28 mouse cellular contexts compared by ENCODE assay signal in the genomic region with DNA sequence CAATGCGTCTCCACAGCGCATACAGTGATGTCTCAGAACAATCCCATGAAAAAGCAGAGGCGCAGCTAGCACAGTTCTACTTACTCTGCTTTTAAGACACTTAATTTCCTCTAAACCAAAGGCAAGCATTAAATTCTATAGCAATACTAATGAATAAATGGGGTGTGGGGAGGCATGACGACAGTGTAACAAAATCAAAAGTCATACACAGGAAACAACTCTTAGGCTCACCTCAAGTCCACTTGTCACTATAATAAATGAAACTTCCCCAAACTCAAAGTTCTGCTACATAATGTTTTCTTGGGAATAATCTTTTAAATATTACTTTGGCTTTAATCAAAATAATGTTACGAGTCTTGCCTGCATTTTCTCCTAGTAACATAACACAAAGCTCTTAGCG. TPM values are rescaled to one million over a fixed set of nuclear protein-coding genes. Genes with fewer than 3 reads are reported as not detected.
DNase-seq lines count a peak whose midpoint lies in the region; ATAC-seq and TF ChIP-seq lines count a peak whose summit lies in the region.
"Had no signal": no experiment of that assay in that cellular context is flagged by ENCODE, and none has a peak within 500 bp of the region (broad histone marks: within the 10 kb centered on the region; RNA-seq: fewer than 3 reads in every experiment).

No protein-coding gene starts in this region.

- H3K27me3 ChIP-seq in forebrain, embryonic 15.5 days, result no peaks in the 10 kb centered on the region
- H3K27me3 ChIP-seq in forebrain, embryonic 12.5 days, result no peaks in the 10 kb centered on the region
- H3K27me3 ChIP-seq in spleen, adult 2 months (ENCODE audit: control insufficient read depth, insufficient read depth, low read length), result no peaks in the 10 kb centered on the region
- H3K27me3 ChIP-seq in megakaryocyte, embryonic 14.5 days (replicated peaks), result no peaks in the 10 kb centered on the region
- no peaks in the 10 kb centered on the region for H3K27me3 ChIP-seq in kidney, embryonic 15.5 days
- H3K27me3 ChIP-seq: limb, embryonic 15.5 days; liver, embryonic 13.5 days; midbrain, embryonic 13.5 days had no signal

- H3K4me3 ChIP-seq in forebrain, embryonic 15.5 days, result no peak overlapping the region
- H3K4me3 ChIP-seq in forebrain, embryonic 12.5 days (replicated peaks), result no peak overlapping the region
- no peak overlapping the region for H3K4me3 ChIP-seq in spleen, adult 2 months (ENCODE audit: extremely low read depth, insufficient read depth, insufficient read length)
- peak overlapping the region; percentile 44 for H3K4me3 ChIP-seq in megakaryocyte, embryonic 14.5 days (replicated peaks)
- no peak overlapping the region for H3K4me3 ChIP-seq in kidney, embryonic 15.5 days (replicated peaks)
- H3K4me3 ChIP-seq: limb, embryonic 10.5 days; limb, embryonic 15.5 days; liver, embryonic 13.5 days; midbrain, embryonic 13.5 days had no signal

- 0 out of 2 replicates have a peak overlapping the region, but pooled peaks have one; percentile 20 for H3K27ac ChIP-seq in forebrain, embryonic 15.5 days (replicated peaks)
- no peak overlapping the region for H3K27ac ChIP-seq in forebrain, embryonic 12.5 days
- 0 out of 2 replicates have a peak overlapping the region, but pooled peaks have one; percentile 3 for H3K27ac ChIP-seq in spleen, adult 2 months (ENCODE audit: insufficient read depth, low read length)
- no peak overlapping the region for H3K27ac ChIP-seq in kidney, embryonic 15.5 days
- H3K27ac ChIP-seq: hindbrain, embryonic 14.5 days; kidney, postnatal 0 days; limb, embryonic 10.5 days; limb, embryonic 15.5 days; liver, embryonic 13.5 days; midbrain, embryonic 13.5 days had no signal

- peaks cover 8% of the 10 kb centered on the region for H3K4me1 ChIP-seq in forebrain, embryonic 15.5 days
- H3K4me1 ChIP-seq in forebrain, embryonic 12.5 days, result peaks cover 7% of the 10 kb centered on the region
- peaks cover 12% of the 10 kb centered on the region for H3K4me1 ChIP-seq in spleen, adult 2 months (ENCODE audit: control insufficient read depth, insufficient read depth, insufficient read length)
- H3K4me1 ChIP-seq in megakaryocyte, embryonic 14.5 days, result peaks cover 72% of the 10 kb centered on the region
- H3K4me1 ChIP-seq in kidney, embryonic 15.5 days, result 0 out of 2 replicates have a peak, but pooled peaks cover 4% of the 10 kb centered on the region
- H3K4me1 ChIP-seq: limb, embryonic 15.5 days had no signal

- H3K9ac ChIP-seq in forebrain, embryonic 15.5 days (replicated peaks), result no peak overlapping the region
- no peak overlapping the region for H3K9ac ChIP-seq in forebrain, embryonic 12.5 days
- no peak overlapping the region for H3K9ac ChIP-seq in kidney, embryonic 15.5 days
- H3K9ac ChIP-seq: forebrain, postnatal 0 days; limb, embryonic 15.5 days; liver, embryonic 13.5 days; midbrain, embryonic 13.5 days had no signal

- no peak for TF ChIP-seq CTCF in spleen, adult 2 months (IDR thresholded peaks at IDR 0.05; ENCODE audit: extremely low read depth, insufficient read depth, insufficient read length, insufficient replicate concordance)

- H3K4me2 ChIP-seq in forebrain, embryonic 15.5 days (replicated peaks), result no peak overlapping the region
- no peak overlapping the region for H3K4me2 ChIP-seq in forebrain, embryonic 12.5 days
- H3K4me2 ChIP-seq in kidney, embryonic 15.5 days, result no peak overlapping the region
- H3K4me2 ChIP-seq: hindbrain, embryonic 14.5 days; limb, embryonic 15.5 days; liver, embryonic 13.5 days; midbrain, embryonic 13.5 days had no signal

- H3K9me3 ChIP-seq in forebrain, embryonic 15.5 days, result no peaks in the 10 kb centered on the region
- H3K9me3 ChIP-seq in forebrain, embryonic 12.5 days, result no peaks in the 10 kb centered on the region
- no peaks in the 10 kb centered on the region for H3K9me3 ChIP-seq in megakaryocyte, embryonic 14.5 days
- no peaks in the 10 kb centered on the region for H3K9me3 ChIP-seq in kidney, embryonic 15.5 days (replicated peaks)
- H3K9me3 ChIP-seq: G1E; limb, embryonic 10.5 days; limb, embryonic 15.5 days; liver, embryonic 13.5 days; midbrain, embryonic 13.5 days had no signal

- no peaks in the 10 kb centered on the region for H3K36me3 ChIP-seq in forebrain, embryonic 15.5 days
- no peaks in the 10 kb centered on the region for H3K36me3 ChIP-seq in forebrain, embryonic 12.5 days (replicated peaks)
- H3K36me3 ChIP-seq in spleen, adult 2 months (ENCODE audit: control insufficient read depth, insufficient read depth, low read length), result no peaks in the 10 kb centered on the region
- peaks cover 26% of the 10 kb centered on the region for H3K36me3 ChIP-seq in megakaryocyte, embryonic 14.5 days (replicated peaks; ENCODE audit: low read length)
- peaks cover 4% of the 10 kb centered on the region; the same call in 1 of the 2 replicates for H3K36me3 ChIP-seq in kidney, embryonic 15.5 days
- H3K36me3 ChIP-seq: limb, embryonic 10.5 days; limb, embryonic 15.5 days; liver, embryonic 13.5 days; midbrain, embryonic 13.5 days had no signal

- ATAC-seq in forebrain, embryonic 15.5 days (replicated peaks), result no peak
- ATAC-seq in forebrain, embryonic 12.5 days (ENCODE audit: low FRiP score), result no peak
- ATAC-seq in common myeloid progenitor, adult 5-6 weeks (replicated peaks; ENCODE audit: low read depth, poor library complexity, severe bottlenecking), result peak; percentile 43; the same call in 1 of the 2 replicates
- no peak for ATAC-seq in kidney, embryonic 15.5 days (replicated peaks; ENCODE audit: low FRiP score)
- ATAC-seq: forebrain, postnatal 0 days; lung, postnatal 0 days; midbrain, embryonic 13.5 days had no signal

- no peak for DNase-seq in spleen, adult 2 months (ENCODE audit: low read depth in 1 of 2, low spot score in 2 of 2)
- DNase-seq in spleen, adult 18-20 months, result no peak
- DNase-seq in adrenal gland, postnatal 14 days, result no peak
- DNase-seq: adrenal gland, adult 8-10 months; cerebellum, adult 18-20 months; cerebellum, postnatal 10 days; forebrain, postnatal 0 days; gastrocnemius, postnatal 14 days; kidney, adult 18-20 months; kidney, postnatal 4 days; liver, embryonic 13.5 days; lung, adult 18-20 months; lung, postnatal 4 days; retina, postnatal 1 day; right cerebral cortex, postnatal 25 days; thymus, postnatal 25 days had no signal

- WGBS in forebrain, embryonic 15.5 days, result 86% methylated on average over 6 of the region's 6 CpGs
- 86% methylated on average over 6 of the region's 6 CpGs for WGBS in forebrain, embryonic 12.5 days
- 76% methylated on average over 6 of the region's 6 CpGs for WGBS in spleen, adult 2 months
- 89% methylated on average over 6 of the region's 6 CpGs for WGBS in kidney, embryonic 15.5 days

- no peak for TF ChIP-seq POLR2A in spleen, adult 2 months (IDR thresholded peaks at IDR 0.05; ENCODE audit: low read depth, low read length)

RNA-seq across cellular contexts. Expression of gene Dnajc15, which starts 10.4 kb away (rescaled TPM):
- polyA plus RNA-seq in forebrain, embryonic 15.5 days (2015; fragmentation: Nextera tagmentation; extraction: Ambion mirVana), result 61.4 and 64.4 TPM in 2 replicates
- 85.6 and 89.5 TPM in 2 replicates for polyA plus RNA-seq in forebrain, embryonic 12.5 days (2016; fragmentation: Nextera tagmentation; extraction: Ambion mirVana)
- polyA plus RNA-seq in spleen, adult 2 months (2012; rRNA removed), result 3.5 and 4.0 TPM in 2 replicates
- total RNA-seq in common myeloid progenitor, adult 5-6 weeks (2017), result 36.6 and 67.0 TPM in 2 replicates
- 22.3 and 49.0 TPM in 2 replicates for polyA plus RNA-seq in megakaryocyte, embryonic 14.5 days (2012; ENCODE audit: insufficient read depth, low replicate concordance)
- 118 and 136 TPM in 2 replicates for polyA plus RNA-seq in kidney, embryonic 15.5 days (2015; fragmentation: Nextera tagmentation; extraction: Ambion mirVana)
- total RNA-seq in adrenal gland, postnatal 14 days (2021), result 460 and 483 TPM in 2 replicates

RNA-seq across cellular contexts. Expression of gene Epsti1, which starts 39.5 kb away (rescaled TPM):
- 0.20 and 0.34 TPM in 2 replicates for polyA plus RNA-seq in forebrain, embryonic 15.5 days (2015; fragmentation: Nextera tagmentation; extraction: Ambion mirVana)
- polyA plus RNA-seq in forebrain, embryonic 12.5 days (2016; fragmentation: Nextera tagmentation; extraction: Ambion mirVana), result 0.19 and 0.22 TPM in 2 replicates
- 35.3 and 49.6 TPM in 2 replicates for polyA plus RNA-seq in spleen, adult 2 months (2012; rRNA removed)
- 63.5 and 64.7 TPM in 2 replicates for total RNA-seq in common myeloid progenitor, adult 5-6 weeks (2017)
- 15.1 TPM in 1 of 2 replicates, not detected in the other for polyA plus RNA-seq in megakaryocyte, embryonic 14.5 days (2012; ENCODE audit: insufficient read depth, low replicate concordance)
- polyA plus RNA-seq in kidney, embryonic 15.5 days (2015; fragmentation: Nextera tagmentation; extraction: Ambion mirVana), result 0.90 and 1.5 TPM in 2 replicates
- total RNA-seq in adrenal gland, postnatal 14 days (2021), result 1.5 and 7.5 TPM in 2 replicates
- total RNA-seq: G1E had no signal
- polyA plus RNA-seq: G1E had no signal

Comparison
In these comparisons a context has a peak if more than half of its experiments do, and no peak if none do; other contexts are left out.
1. H3K27ac ChIP-seq: peak in forebrain, embryonic 15.5 days (single experiment) and spleen, adult 2 months (single experiment); none in forebrain, embryonic 12.5 days (single experiment) and kidney, embryonic 15.5 days (single experiment).